Mouse (Mus musculus) heart, embryonic 11.5 days (tissue): ENCODE measurements around the gene Jarid2. TPM values are rescaled to one million over a fixed set of nuclear protein-coding genes. Genes with fewer than 3 reads are reported as not detected.
A peak's percentile ranks its signal among the peaks of the same experiment; 100 is the strongest.

ENCODE experiments used
- ATAC-seq: fragments of 200-750 bp; cut with Nextera tagmentation; replicated peaks from 2 replicates; pipeline ENCODE4 v1.8.0; 2017; ENCODE audit warnings: moderate library complexity; ENCODE audit not compliant: insufficient number of reproducible peaks, low FRiP score, low TSS enrichment
- H3K27ac ChIP-seq: fragments of 300-500 bp; sonication (generic); 2 replicates; pipeline ENCODE4 v1.5.1; 2014; ENCODE audit warnings: mild to moderate bottlenecking, low read depth, low read length
- H3K27me3 ChIP-seq: fragments of 300-500 bp; sonication (generic); 2 replicates; pipeline ENCODE4 v1.6.1; 2014; ENCODE audit warnings: mild to moderate bottlenecking, low read length, mixed read lengths; ENCODE audit not compliant: control insufficient read depth, insufficient read depth
- H3K36me3 ChIP-seq: fragments of 300-500 bp; sonication (generic); 2 replicates; pipeline ENCODE4 v1.6.1; 2014; ENCODE audit warnings: mild to moderate bottlenecking, low read length, moderate library complexity, mixed read lengths; ENCODE audit not compliant: control insufficient read depth, insufficient read depth
- H3K4me1 ChIP-seq: fragments of 300-500 bp; sonication (generic); 2 replicates; pipeline ENCODE4 v1.6.1; 2014; ENCODE audit warnings: low read length; ENCODE audit not compliant: control insufficient read depth, insufficient read depth
- H3K4me2 ChIP-seq: fragments of 300-500 bp; sonication (generic); 2 replicates; pipeline ENCODE4 v1.6.1; 2014; ENCODE audit warnings: mild to moderate bottlenecking, moderate library complexity
- H3K4me3 ChIP-seq: fragments of 300-500 bp; sonication (generic); 2 replicates; pipeline ENCODE4 v1.5.1; 2014; ENCODE audit warnings: low read depth, low read length
- H3K9ac ChIP-seq: fragments of 300-500 bp; sonication (generic); 2 replicates; pipeline ENCODE4 v1.6.1; 2014; ENCODE audit warnings: mild to moderate bottlenecking, low read depth, low read length, moderate library complexity
- H3K9me3 ChIP-seq: fragments of 300-500 bp; sonication (generic); replicated peaks from 2 replicates; pipeline ENCODE4 v1.6.1; 2016; ENCODE audit warnings: low read length; ENCODE audit not compliant: control insufficient read depth
- WGBS: fragments of 180-500 bp; shearing (Covaris S2); extraction: QIAGEN DNeasy Blood & Tissue Kit; methylation state at CpG from one replicate; pipeline ENCODE4 v1.1.7; 2014; ENCODE audit not compliant: insufficient replicate concordance; 5-methylcytosine and 5-hydroxymethylcytosine counted together
- polyA plus RNA-seq: library from polyadenylated mRNA; unstranded; fragments of >200 nt; fragmentation: Nextera tagmentation; extraction: Ambion mirVana; gene quantifications from 2 replicates; pipeline ENCODE4 v1.2.1, GENCODE M21; 2014

Jarid2 gene
- polyA plus RNA-seq, 1 experiment from 2014 or later: 22.4 TPM

GRCm38 (mm10) chr13:44896211-44896610, 166.9 kb downstream of the Jarid2 start:
- WGBS: 91% methylated on average over 12 of the region's 12 CpGs
- no peaks in the 10 kb centered on the region for H3K27me3 ChIP-seq
- no peak for ATAC-seq
- H3K4me1 ChIP-seq: peaks cover 5% of the 10 kb centered on the region; the same call in 1 of the 2 replicates
- no peak overlapping the region for H3K9ac ChIP-seq
- H3K4me3 ChIP-seq: no peak overlapping the region
- H3K4me2 ChIP-seq: no peak overlapping the region
- H3K9me3 ChIP-seq: no peaks in the 10 kb centered on the region
- H3K36me3 ChIP-seq: peaks cover 16% of the 10 kb centered on the region
- H3K27ac ChIP-seq: no peak overlapping the region

GRCm38 (mm10) chr13:44902299-44902698, 173.0 kb downstream of the Jarid2 start:
- Histone ChIP-seq H3K9me3 (no peaks in the 10 kb centered on the region), H3K4me1 (no peaks in the 10 kb centered on the region), H3K36me3 (peaks cover 21% of the 10 kb centered on the region), H3K27me3 (no peaks in the 10 kb centered on the region), H3K27ac (no peak overlapping the region), H3K4me3 (no peak overlapping the region), H3K9ac (no peak overlapping the region), H3K4me2 (no peak overlapping the region)
- ATAC-seq: no peak
- 96% methylated on average over 6 of the region's 6 CpGs for WGBS

DNA sequence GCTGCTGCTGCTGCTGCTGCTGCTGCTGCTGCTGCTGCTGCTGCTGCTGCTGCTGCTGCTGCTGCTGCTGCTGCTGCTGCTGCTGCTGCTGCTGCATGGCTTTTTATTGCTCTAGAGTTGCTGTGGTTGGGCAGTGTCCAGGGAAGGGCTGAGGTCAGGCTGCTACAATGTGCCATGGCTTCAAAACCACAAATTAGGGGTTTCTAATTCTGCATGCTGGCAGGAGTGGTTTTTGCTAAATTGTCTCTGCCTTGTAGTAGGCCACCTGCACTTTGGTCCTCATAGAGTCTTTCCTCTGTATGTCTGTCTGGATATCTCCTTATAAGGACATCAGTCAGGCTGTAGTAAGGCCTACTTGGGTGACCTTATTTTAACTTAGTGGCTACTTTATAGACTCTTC, 174.1 kb downstream of the Jarid2 start:
- no peak for ATAC-seq
- Histone ChIP-seq H3K27me3 (no peaks in the 10 kb centered on the region), H3K4me2 (no peak overlapping the region), H3K27ac (no peak overlapping the region), H3K9me3 (no peaks in the 10 kb centered on the region), H3K4me1 (no peaks in the 10 kb centered on the region; the same call in 1 of the 2 replicates), H3K9ac (no peak overlapping the region), H3K36me3 (peaks cover 23% of the 10 kb centered on the region), H3K4me3 (no peak overlapping the region)

GRCm38 (mm10) chr13:44904271-44904670, 175.0 kb downstream of the Jarid2 start:
- Histone ChIP-seq H3K4me2 (no peak overlapping the region), H3K27ac (no peak overlapping the region), H3K9me3 (no peaks in the 10 kb centered on the region), H3K4me1 (no peaks in the 10 kb centered on the region; the same call in none of the 2 replicates), H3K4me3 (no peak overlapping the region), H3K36me3 (peaks cover 21% of the 10 kb centered on the region), H3K9ac (no peak overlapping the region), H3K27me3 (no peaks in the 10 kb centered on the region)
- 50% methylated on average over 1 of the region's 1 CpGs for WGBS
- ATAC-seq: no peak

GRCm38 (mm10) chr13:44906141-44906540, 176.9 kb downstream of the Jarid2 start:
- peaks cover 7% of the 10 kb centered on the region for H3K4me1 ChIP-seq
- no peak overlapping the region for H3K9ac ChIP-seq
- H3K9me3 ChIP-seq: no peaks in the 10 kb centered on the region
- H3K27me3 ChIP-seq: no peaks in the 10 kb centered on the region
- no peak overlapping the region for H3K4me3 ChIP-seq
- ATAC-seq: no peak
- no peak overlapping the region for H3K4me2 ChIP-seq
- peaks cover 27% of the 10 kb centered on the region for H3K36me3 ChIP-seq
- 81% methylated on average over 11 of the region's 11 CpGs for WGBS
- H3K27ac ChIP-seq: no peak overlapping the region

DNA sequence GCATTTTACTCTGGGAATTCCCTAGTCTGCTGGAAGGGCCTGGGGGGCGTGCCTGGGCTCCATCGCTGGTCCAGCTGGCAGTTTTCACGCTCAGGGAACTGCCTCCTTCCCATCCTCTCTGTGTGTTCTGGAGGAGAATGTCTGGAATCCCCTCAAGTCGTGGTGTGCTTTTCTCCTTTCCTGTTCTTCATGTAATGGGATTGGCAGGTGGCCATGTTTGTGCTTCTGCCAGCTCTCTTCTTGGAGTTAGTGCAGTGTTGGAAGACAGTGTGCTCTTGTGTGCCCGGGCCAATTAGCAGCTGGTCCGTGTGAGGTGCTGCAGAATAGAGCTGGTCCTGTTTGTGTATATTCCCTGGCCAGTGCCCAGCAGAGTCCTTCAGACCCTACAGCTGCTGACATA, 178.4 kb downstream of the Jarid2 start:
- H3K9ac ChIP-seq: no peak overlapping the region
- H3K36me3 ChIP-seq: peaks cover 28% of the 10 kb centered on the region
- peaks cover 7% of the 10 kb centered on the region for H3K4me1 ChIP-seq
- 0 out of 2 replicates have a peak overlapping the region, but pooled peaks have one; percentile 41 for H3K27ac ChIP-seq
- no peak overlapping the region for H3K4me2 ChIP-seq
- peak; percentile 35; the same call in 1 of the 2 replicates for ATAC-seq
- no peaks in the 10 kb centered on the region for H3K27me3 ChIP-seq
- no peaks in the 10 kb centered on the region for H3K9me3 ChIP-seq
- no peak overlapping the region for H3K4me3 ChIP-seq
- 54% methylated on average over 6 of the region's 6 CpGs for WGBS

DNA sequence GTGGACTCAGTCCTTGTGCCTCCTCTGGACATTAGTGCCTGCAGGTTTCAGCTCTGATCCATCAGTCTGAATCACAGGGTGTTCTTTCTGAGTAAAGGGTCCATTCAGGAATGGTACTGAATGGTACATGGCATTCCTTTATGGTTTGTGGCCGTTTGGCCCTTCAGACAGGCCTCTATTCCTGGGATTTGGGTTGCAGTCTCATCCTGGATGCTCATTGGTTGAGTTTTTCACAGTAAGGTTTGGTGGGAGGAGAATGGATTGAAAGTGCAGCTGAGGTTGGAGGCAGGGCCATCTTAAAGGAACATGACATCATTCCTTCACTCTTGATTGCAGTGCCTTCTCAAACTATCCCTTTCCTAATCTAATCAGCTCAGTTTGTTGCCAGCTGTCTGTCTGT, 179.5 kb downstream of the Jarid2 start:
- Histone ChIP-seq H3K4me3 (no peak overlapping the region), H3K27ac (no peak overlapping the region; the same call in 1 of the 2 replicates), H3K9me3 (no peaks in the 10 kb centered on the region), H3K4me2 (no peak overlapping the region), H3K27me3 (no peaks in the 10 kb centered on the region), H3K36me3 (peaks cover 35% of the 10 kb centered on the region), H3K4me1 (peaks cover 7% of the 10 kb centered on the region), H3K9ac (no peak overlapping the region)
- no peak for ATAC-seq
- WGBS: 30% methylated on average over 1 of the region's 1 CpGs

- no peak for ATAC-seq
- Histone ChIP-seq H3K27me3 (no peaks in the 10 kb centered on the region), H3K36me3 (peaks cover 48% of the 10 kb centered on the region), H3K4me1 (peaks cover 7% of the 10 kb centered on the region), H3K9ac (no peak overlapping the region), H3K4me2 (no peak overlapping the region), H3K4me3 (no peak overlapping the region), H3K27ac (no peak overlapping the region), H3K9me3 (no peaks in the 10 kb centered on the region)
- 84% methylated on average over 2 of the region's 2 CpGs for WGBS
These were observed 183.6 kb downstream of the Jarid2 start for GRCm38 (mm10) chr13:44912851-44913250.

GRCm38 (mm10) chr13:44913560-44913959, 184.3 kb downstream of the Jarid2 start:
- no peak overlapping the region for H3K9ac ChIP-seq
- H3K9me3 ChIP-seq: no peaks in the 10 kb centered on the region
- H3K4me1 ChIP-seq: peaks cover 7% of the 10 kb centered on the region
- 70% methylated on average over 7 of the region's 7 CpGs for WGBS
- H3K4me2 ChIP-seq: no peak overlapping the region
- H3K36me3 ChIP-seq: peaks cover 49% of the 10 kb centered on the region
- ATAC-seq: no peak
- no peak overlapping the region for H3K4me3 ChIP-seq
- no peak overlapping the region for H3K27ac ChIP-seq
- no peaks in the 10 kb centered on the region for H3K27me3 ChIP-seq
